Comparison of ENCODE assay signal across 16 mouse cellular contexts in genomic region chrX:52972680-52973079, GRCm38 (mm10).
"Had no signal": no experiment of that assay in that cellular context is flagged by ENCODE, and none has a peak within 500 bp of the region (broad histone marks: within the 10 kb centered on the region; RNA-seq: fewer than 3 reads in every experiment).

No protein-coding gene starts in this region.

- H3K4me2 ChIP-seq: kidney, embryonic 15.5 days; limb, embryonic 12.5 days; lung, embryonic 14.5 days; midbrain, embryonic 11.5 days; midbrain, embryonic 15.5 days had no signal

- H3K9ac ChIP-seq: kidney, embryonic 15.5 days; limb, embryonic 12.5 days; lung, embryonic 14.5 days; midbrain, embryonic 15.5 days had no signal

- H3K9me3 ChIP-seq: kidney, embryonic 15.5 days; limb, embryonic 12.5 days; megakaryocyte, embryonic 14.5 days; midbrain, embryonic 15.5 days had no signal

- H3K4me3 ChIP-seq: kidney, embryonic 15.5 days; limb, embryonic 12.5 days; megakaryocyte, embryonic 14.5 days; midbrain, embryonic 15.5 days had no signal

- DNase-seq: kidney, adult 2 months; kidney, postnatal 25 days; layer of hippocampus, postnatal 36 days; lung, embryonic 14.5 days; lung, postnatal 10 days; lung, postnatal 4 days; right cerebral cortex, adult 18-20 months; right cerebral cortex, postnatal 25 days; thymus, adult 2 months; thymus, postnatal 25 days had no signal

- ATAC-seq: intestine, embryonic 16.5 days; midbrain, embryonic 15.5 days had no signal

- H3K36me3 ChIP-seq: kidney, embryonic 15.5 days; limb, embryonic 12.5 days; midbrain, embryonic 15.5 days had no signal

- H3K27me3 ChIP-seq: kidney, embryonic 15.5 days; limb, embryonic 12.5 days; midbrain, embryonic 15.5 days had no signal

- H3K27ac ChIP-seq: kidney, embryonic 15.5 days; limb, embryonic 12.5 days; midbrain, embryonic 15.5 days had no signal

- H3K4me1 ChIP-seq: kidney, embryonic 15.5 days; limb, embryonic 12.5 days; midbrain, embryonic 15.5 days had no signal
